Mouse (Mus musculus): Measurements from ENCODE around the gene Cd63. TPM values are rescaled to one million over a fixed set of nuclear protein-coding genes. Genes with fewer than 3 reads are reported as not detected.

The Cd63 gene
- polyA plus RNA-seq (2015; fragmentation: Nextera tagmentation; extraction: Ambion mirVana): 820 and 839 TPM in 2 replicates

DNA sequence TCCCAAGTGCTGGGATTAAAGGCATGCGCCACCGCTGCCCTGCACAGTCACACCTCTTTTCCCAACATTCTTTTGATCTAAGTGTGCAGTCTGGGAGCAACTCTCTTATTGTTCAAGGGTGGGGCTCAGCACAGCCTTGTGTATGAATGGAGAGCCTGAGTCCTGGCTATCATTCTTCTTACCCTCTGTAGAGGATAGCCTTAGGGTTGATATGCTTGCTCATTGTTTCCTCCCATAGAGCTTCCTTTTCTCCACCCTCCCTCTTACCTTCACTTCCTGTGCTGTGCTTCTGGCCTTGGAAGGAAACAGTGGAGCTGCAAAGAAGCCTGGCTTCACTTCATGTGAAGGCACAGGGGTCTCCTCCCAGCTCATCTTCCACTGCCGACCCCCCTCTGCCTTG, at the start of gene Cd63:
Gene Cd63 (plus strand): TSS at position 292 of the 400 bp plus-strand sequence.
- no peaks in the 10 kb centered on the region for H3K9me3 ChIP-seq
- H3K4me3 ChIP-seq: no peak within 1 kb of the TSS
- H3K9ac ChIP-seq: no peak within 1 kb of the TSS
- H3K4me1 ChIP-seq: peaks cover 15% of the 10 kb centered on the region
- ATAC-seq (ENCODE audit: low FRiP score, low read depth): no peak
- H3K4me2 ChIP-seq (replicated peaks): no peak within 1 kb of the TSS
- WGBS: 78% methylated on average over 3 of the region's 3 CpGs
- H3K27ac ChIP-seq: no peak within 1 kb of the TSS
- peaks cover 16% of the 10 kb centered on the region for H3K27me3 ChIP-seq
- H3K36me3 ChIP-seq: no peaks in the 10 kb centered on the region

DNA sequence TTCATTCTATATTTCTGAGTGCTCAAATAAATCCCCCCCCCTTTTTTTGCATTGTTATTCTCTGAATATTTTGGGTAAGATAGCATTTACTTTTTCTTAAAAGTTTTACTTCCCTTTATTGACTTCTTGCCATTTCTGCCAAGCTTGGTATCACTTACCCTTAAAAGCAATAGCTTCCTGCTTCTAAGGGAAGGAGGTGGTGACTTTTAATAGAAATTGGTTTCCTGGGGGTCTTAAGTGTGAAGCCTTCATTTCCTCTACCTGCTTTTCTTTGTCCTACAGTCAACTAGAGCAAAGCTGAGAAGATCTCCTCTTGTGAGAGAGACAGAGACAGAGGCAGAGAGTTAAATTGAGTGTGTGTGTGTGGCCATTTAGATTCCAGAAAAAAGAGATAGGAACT, 39.6 kb upstream of the Cd63 start:
- no peak for ATAC-seq (ENCODE audit: low FRiP score, low read depth)
- Histone ChIP-seq H3K4me1 (no peaks in the 10 kb centered on the region), H3K9me3 (no peaks in the 10 kb centered on the region), H3K4me3 (no peak overlapping the region), H3K27me3 (no peaks in the 10 kb centered on the region), H3K4me2 (replicated peaks) (no peak overlapping the region), H3K9ac (no peak overlapping the region), H3K27ac (no peak overlapping the region), H3K36me3 (peaks cover 56% of the 10 kb centered on the region)

DNA sequence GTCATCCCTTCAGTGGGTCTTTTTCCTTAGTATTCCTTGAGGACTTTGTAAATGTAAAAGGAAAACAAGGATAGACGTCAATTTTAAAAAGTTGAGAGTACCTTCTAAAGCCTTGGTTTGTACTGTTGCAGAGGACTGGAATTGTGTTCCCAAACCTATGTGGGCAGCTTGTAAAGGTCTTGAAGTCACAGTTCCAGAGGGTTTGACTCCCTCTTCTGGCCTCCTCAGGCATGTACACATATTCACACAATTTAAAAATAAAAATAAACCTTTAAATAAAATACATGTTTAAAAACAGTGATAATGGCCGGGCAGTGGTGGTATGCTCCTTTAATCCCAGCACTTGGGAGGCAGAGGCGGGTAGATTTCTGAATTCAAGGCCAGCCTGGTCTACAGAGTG, 34.7 kb upstream of the Cd63 start:
- 80% methylated on average over 3 of the region's 3 CpGs for WGBS
- no peak overlapping the region for H3K27ac ChIP-seq
- no peaks in the 10 kb centered on the region for H3K9me3 ChIP-seq
- H3K9ac ChIP-seq: no peak overlapping the region
- H3K36me3 ChIP-seq: peaks cover 50% of the 10 kb centered on the region
- H3K4me3 ChIP-seq: no peak overlapping the region
- ATAC-seq (ENCODE audit: low FRiP score, low read depth): no peak
- H3K27me3 ChIP-seq: no peaks in the 10 kb centered on the region
- H3K4me2 ChIP-seq (replicated peaks): no peak overlapping the region
- H3K4me1 ChIP-seq: no peaks in the 10 kb centered on the region

DNA sequence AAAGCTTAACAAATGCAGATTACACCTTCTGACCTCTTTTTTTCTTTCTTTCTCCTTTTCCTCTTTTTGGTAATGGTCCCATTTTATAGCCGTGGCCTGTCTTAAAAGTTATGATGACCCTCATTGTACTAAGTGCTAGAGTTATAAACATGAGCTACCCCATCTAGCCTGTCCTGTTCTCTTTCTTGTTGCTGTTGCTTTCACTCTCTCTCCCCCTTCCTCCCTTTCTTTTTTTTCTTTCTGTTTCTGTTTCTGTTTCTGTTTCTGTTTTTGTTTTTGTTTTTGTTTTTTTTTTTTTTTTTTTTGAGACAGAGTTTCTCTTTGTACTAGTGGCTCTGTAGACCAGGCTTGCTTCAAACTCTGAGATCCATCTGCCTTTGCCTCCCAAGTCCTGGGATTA, 34.3 kb upstream of the Cd63 start:
- Histone ChIP-seq H3K27me3 (no peaks in the 10 kb centered on the region), H3K36me3 (peaks cover 51% of the 10 kb centered on the region), H3K4me2 (replicated peaks) (no peak overlapping the region), H3K27ac (no peak overlapping the region), H3K9ac (no peak overlapping the region), H3K4me1 (no peaks in the 10 kb centered on the region), H3K4me3 (no peak overlapping the region), H3K9me3 (no peaks in the 10 kb centered on the region)
- no peak for ATAC-seq (ENCODE audit: low FRiP score, low read depth)
- 85% methylated on average over 1 of the region's 1 CpGs for WGBS

DNA sequence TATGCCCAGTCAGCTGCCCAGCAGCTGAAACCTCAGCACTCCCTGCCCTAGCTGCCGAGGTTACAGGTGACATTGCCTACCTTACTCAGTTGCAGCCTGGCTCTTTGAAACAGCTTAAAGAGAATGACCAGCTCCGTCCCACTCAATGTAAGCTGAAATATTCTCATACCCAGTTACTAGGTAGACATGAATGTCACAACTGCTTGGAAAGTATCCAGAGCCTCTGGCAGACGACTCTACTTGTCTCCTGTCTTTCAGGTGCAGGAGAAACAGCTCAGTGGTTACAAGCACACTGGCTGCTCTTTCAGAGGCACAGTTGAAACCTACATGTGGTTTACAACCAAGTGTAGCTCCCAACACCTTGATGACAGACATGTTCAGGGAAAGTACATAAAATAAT, 30.4 kb upstream of the Cd63 start:
- Histone ChIP-seq H3K36me3 (peaks cover 72% of the 10 kb centered on the region), H3K4me2 (replicated peaks) (no peak overlapping the region), H3K27ac (no peak overlapping the region), H3K4me1 (no peaks in the 10 kb centered on the region), H3K9ac (no peak overlapping the region), H3K4me3 (no peak overlapping the region), H3K9me3 (no peaks in the 10 kb centered on the region), H3K27me3 (no peaks in the 10 kb centered on the region)
- ATAC-seq (ENCODE audit: low FRiP score, low read depth): no peak
- 88% methylated on average over 3 of the region's 3 CpGs for whole genome bisulfite sequencing

DNA sequence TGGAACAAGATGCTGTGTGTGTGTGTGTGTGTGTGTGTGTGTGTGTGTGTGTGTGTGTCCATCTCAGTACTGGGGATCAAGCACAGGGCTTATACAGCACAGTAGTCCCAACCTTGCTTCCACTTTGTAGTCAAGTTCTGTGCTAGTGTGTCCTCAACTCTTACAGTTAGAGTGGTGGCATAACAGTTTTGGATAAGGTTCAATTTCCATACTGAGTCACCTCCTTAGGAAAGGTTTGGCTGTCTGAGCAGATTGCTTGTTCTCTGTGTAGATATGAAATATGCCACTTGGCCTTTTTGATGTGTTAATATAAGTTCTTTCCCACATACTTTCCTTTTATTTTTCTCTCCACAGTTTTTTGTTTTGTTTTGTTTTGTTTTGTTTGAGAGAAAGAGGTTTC, 22.5 kb upstream of the Cd63 start:
- no peak for ATAC-seq (ENCODE audit: low FRiP score, low read depth)
- Histone ChIP-seq H3K4me2 (replicated peaks) (no peak overlapping the region), H3K36me3 (peaks cover 80% of the 10 kb centered on the region)

DNA sequence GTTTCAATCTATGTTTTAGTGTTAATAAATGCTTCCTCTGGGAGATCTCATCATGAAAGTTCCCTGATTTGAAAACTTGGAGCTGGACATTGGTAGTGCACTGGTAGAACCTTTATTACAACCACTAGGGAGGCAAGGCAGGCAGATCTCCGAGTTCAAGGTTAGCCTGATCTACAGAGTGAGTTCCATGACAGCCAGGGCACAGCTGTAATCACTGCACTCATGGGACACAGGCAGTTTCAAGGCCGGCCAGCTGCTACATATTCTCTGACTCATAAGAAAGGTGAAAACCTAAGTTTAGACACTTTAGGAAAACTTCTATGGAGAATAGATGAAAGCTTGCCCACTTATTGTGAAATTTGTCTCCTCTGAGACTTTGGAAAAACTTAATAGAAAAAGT, 22.0 kb upstream of the Cd63 start:
- no peaks in the 10 kb centered on the region for H3K9me3 ChIP-seq
- H3K27me3 ChIP-seq: no peaks in the 10 kb centered on the region
- ATAC-seq (ENCODE audit: low FRiP score, low read depth): no peak
- no peak overlapping the region for H3K9ac ChIP-seq
- H3K4me3 ChIP-seq: no peak overlapping the region
- H3K27ac ChIP-seq: no peak overlapping the region
- H3K36me3 ChIP-seq: peaks cover 80% of the 10 kb centered on the region
- no peak overlapping the region for H3K4me2 ChIP-seq (replicated peaks)
- no peaks in the 10 kb centered on the region for H3K4me1 ChIP-seq
- WGBS: 75% methylated on average over 2 of the region's 2 CpGs

More for the DNA sequence above, 22.5 kb upstream of the Cd63 start:
- Histone ChIP-seq H3K27ac (no peak overlapping the region), H3K9me3 (no peaks in the 10 kb centered on the region), H3K27me3 (no peaks in the 10 kb centered on the region), H3K9ac (no peak overlapping the region), H3K4me3 (no peak overlapping the region), H3K4me1 (no peaks in the 10 kb centered on the region)

DNA sequence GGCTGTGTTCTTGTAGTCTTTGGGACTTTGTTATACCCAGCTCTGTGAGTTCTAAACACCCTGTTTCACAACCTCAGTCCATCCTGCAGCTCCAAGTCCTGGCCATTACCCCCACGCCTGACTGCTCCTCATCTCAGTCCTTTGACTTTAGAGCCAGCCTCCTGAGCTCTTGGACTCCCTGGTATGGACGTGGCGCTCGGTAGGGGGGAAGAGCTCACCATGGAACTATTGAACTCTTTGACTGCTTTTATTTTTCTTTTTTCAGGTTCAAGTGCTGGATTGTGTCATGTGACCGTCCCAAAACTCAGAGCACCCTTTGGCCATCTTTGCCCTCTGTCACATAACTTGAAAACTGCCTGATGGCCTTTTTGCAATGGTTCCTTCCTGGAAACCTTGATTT, 18.7 kb upstream of the Cd63 start:
- peaks cover 6% of the 10 kb centered on the region; the same call in 1 of the 2 replicates for H3K4me1 ChIP-seq
- peaks cover 81% of the 10 kb centered on the region for H3K36me3 ChIP-seq
- H3K9me3 ChIP-seq: no peaks in the 10 kb centered on the region
- no peak overlapping the region for H3K4me3 ChIP-seq
- H3K27ac ChIP-seq: no peak overlapping the region
- ATAC-seq (ENCODE audit: low FRiP score, low read depth): no peak
- no peaks in the 10 kb centered on the region for H3K27me3 ChIP-seq
- 93% methylated on average over 5 of the region's 5 CpGs for WGBS
- no peak overlapping the region for H3K9ac ChIP-seq
- no peak overlapping the region for H3K4me2 ChIP-seq (replicated peaks)

DNA sequence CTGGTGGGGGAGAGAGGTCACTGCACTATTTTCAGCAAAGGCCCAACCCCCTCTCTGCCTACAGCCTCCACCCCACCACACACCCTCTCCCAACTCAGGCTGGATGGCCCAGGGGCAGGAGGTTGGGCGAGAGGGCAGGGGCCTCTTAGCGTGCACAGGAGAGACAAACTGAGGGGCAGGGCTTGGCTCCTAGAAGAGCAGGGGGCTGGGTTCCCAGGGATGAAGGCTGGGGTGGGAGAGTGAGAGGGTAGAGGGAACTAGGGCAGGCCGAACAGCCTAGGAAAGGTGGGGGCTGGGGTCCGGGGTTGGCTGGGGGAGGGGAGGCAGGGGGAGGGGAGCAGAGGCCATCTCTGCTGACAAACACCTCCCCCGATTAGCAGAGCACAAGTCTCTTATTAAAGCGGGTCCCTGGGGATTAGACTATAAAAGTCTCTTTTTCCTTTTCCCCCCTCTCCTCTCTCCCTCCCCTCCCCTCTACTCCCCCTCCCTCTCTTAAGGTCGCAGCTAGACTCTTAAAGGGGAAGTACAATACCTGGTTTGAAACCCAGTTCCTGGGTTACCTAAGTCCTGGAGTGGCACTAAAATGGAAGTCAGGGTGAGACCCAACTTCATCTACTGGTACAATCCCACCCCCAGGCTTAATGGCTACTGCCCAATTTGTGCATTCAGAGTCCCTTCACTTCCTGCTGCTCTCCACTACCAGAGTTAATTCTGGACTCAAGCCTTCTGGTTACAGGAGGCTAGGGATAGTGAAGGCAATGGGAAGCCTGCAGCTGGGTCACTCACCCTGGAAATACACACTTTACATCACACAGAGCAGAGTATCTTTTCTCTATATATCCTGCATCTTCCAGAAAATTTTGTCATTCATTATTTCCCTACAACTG, 11.6 kb upstream of the Cd63 start:
- ATAC-seq (ENCODE audit: low FRiP score, low read depth): peak; percentile 60
- H3K27me3 ChIP-seq: no peaks in the 10 kb centered on the region
- H3K9me3 ChIP-seq: no peaks in the 10 kb centered on the region
- peaks cover 35% of the 10 kb centered on the region for H3K4me1 ChIP-seq
- H3K4me3 ChIP-seq: peak overlapping the region; percentile 63
- H3K9ac ChIP-seq: peak overlapping the region; percentile 56
- peak overlapping the region; percentile 85 for H3K4me2 ChIP-seq (replicated peaks)
- peak overlapping the region; percentile 95 for H3K27ac ChIP-seq
- peaks cover 37% of the 10 kb centered on the region for H3K36me3 ChIP-seq
- WGBS: 0% methylated on average over 7 of the region's 7 CpGs

DNA sequence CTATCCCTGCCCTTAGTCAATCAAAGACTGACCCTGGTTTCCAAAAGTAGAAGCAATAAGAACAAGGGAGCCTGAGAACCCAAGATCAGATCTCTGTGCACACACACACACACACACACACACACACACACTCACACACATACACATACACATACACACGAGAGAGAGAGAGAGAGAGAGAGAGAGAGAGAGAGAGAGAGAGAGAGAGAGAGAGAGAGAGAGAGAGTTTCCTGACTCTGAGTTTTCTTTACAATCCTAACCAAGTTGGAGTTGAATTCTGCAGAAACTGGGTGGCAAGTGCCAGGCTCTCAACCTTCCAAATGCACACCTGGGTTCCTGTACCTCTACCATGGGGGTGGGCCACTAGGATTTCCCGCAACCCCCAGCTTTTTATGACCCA, 10.9 kb upstream of the Cd63 start:
- H3K9ac ChIP-seq: peak overlapping the region; percentile 88
- no peaks in the 10 kb centered on the region for H3K9me3 ChIP-seq
- H3K4me1 ChIP-seq: peaks cover 35% of the 10 kb centered on the region
- 0% methylated on average over 1 of the region's 2 CpGs for WGBS
- H3K36me3 ChIP-seq: peaks cover 32% of the 10 kb centered on the region
- H3K4me3 ChIP-seq: peak overlapping the region; percentile 63
- H3K4me2 ChIP-seq (replicated peaks): peak overlapping the region; percentile 85
- no peak for ATAC-seq (ENCODE audit: low FRiP score, low read depth)
- peak overlapping the region; percentile 95 for H3K27ac ChIP-seq
- H3K27me3 ChIP-seq: no peaks in the 10 kb centered on the region

DNA sequence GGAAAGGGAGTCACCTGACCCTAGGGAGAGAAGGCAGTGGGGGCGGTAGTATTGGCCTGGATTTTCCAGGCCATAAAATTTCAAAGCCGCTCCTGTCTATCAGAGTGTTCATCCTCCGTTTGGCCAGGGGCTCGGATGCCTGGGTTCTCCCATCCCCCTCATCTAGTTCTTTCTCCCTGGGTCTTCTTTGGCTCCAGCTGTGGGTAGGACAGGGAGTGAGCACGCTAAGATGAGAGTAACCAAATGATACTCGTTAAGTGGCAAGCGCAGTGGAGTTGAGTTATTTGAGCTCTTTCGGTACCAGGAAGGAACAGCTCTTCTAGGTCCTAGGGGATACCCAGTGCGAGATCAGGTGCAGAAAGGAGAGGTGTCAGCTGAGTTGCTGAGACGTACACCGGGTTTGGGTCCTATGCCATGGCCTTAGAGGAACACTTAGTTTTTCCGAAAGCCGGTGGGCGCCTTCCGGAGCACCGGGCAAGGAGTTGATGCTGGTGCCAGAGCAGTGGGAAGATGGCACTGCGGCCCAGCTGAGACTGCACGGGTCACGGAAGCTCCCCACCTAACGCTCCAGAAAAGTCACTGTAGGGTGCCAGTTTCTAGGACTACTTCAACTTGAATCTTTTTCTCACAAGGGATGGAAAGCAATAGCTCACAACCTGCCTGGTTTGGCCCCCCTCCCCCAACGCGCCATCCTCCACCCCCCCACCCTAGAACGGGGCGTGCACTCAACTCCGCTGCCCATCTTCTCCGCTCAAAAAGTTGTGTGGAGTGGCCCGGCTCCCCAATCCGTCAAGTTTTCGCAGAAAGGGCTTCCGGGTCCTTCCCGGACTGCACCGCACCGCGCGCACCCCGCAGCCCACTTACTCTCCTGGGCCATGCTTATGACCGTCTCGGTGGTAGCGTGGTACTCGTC, 10.2 kb upstream of the Cd63 start:
- Histone ChIP-seq H3K27me3 (no peaks in the 10 kb centered on the region), H3K9ac (peak overlapping the region; percentile 88), H3K4me3 (peak overlapping the region; percentile 63), H3K4me1 (peaks cover 39% of the 10 kb centered on the region), H3K4me2 (replicated peaks) (peak overlapping the region; percentile 85), H3K9me3 (no peaks in the 10 kb centered on the region), H3K36me3 (peaks cover 24% of the 10 kb centered on the region), H3K27ac (peak overlapping the region; percentile 95)
- WGBS: under 1% methylated on average over 39 of the region's 40 CpGs
- ATAC-seq (ENCODE audit: low FRiP score, low read depth): peak; percentile 7; the same call in 1 of the 2 replicates

Measured in limb, embryonic 13.5 days (tissue).